Mouse (Mus musculus): ENCODE measurements around the gene Ppp3ca. TPM values are rescaled to one million over a fixed set of nuclear protein-coding genes. Genes with fewer than 3 reads are reported as not detected.
A peak's percentile ranks its signal among the peaks of the same experiment; 100 is the strongest.

The Ppp3ca gene
- polyA plus RNA-seq, 1 experiment from 2014 or later, result 10.2 TPM

GRCm38 (mm10) chr3:136670360-136671131, 622 bp downstream of the Ppp3ca start:
- H3K27me3 ChIP-seq (ENCODE audit: control insufficient read depth, insufficient read depth, low read depth, low read length), result no peaks in the 10 kb centered on the region; the same call in 1 of the 2 replicates
- H3K9me3 ChIP-seq (replicated peaks; ENCODE audit: control insufficient read depth, low read length), result no peaks in the 10 kb centered on the region
- peak; percentile 14 for ATAC-seq (ENCODE audit: low read depth)
- peaks cover 7% of the 10 kb centered on the region; the same call in 1 of the 2 replicates for H3K4me1 ChIP-seq (ENCODE audit: control insufficient read depth, low read depth, low read length)
- H3K36me3 ChIP-seq (ENCODE audit: control insufficient read depth, insufficient read depth), result no peaks in the 10 kb centered on the region
- H3K9ac ChIP-seq (ENCODE audit: low read depth, low read length), result peak overlapping the region; percentile 77
- peak overlapping the region; percentile 87 for H3K4me3 ChIP-seq (ENCODE audit: low read depth, low read length)
- H3K27ac ChIP-seq (ENCODE audit: low read length), result peak overlapping the region; percentile 85
- peak overlapping the region; percentile 92 for H3K4me2 ChIP-seq (ENCODE audit: low read depth, low read length)
- WGBS (ENCODE audit: insufficient replicate concordance), result under 1% methylated on average over 82 of the region's 92 CpGs

- peak overlapping the region; percentile 85 for H3K27ac ChIP-seq (ENCODE audit: low read length)
- H3K9me3 ChIP-seq (replicated peaks; ENCODE audit: control insufficient read depth, low read length), result no peaks in the 10 kb centered on the region
- peak overlapping the region; percentile 92 for H3K4me2 ChIP-seq (ENCODE audit: low read depth, low read length)
- H3K36me3 ChIP-seq (ENCODE audit: control insufficient read depth, insufficient read depth), result no peaks in the 10 kb centered on the region
- H3K4me3 ChIP-seq (ENCODE audit: low read depth, low read length), result peak overlapping the region; percentile 87
- ATAC-seq (ENCODE audit: low read depth), result no peak
- WGBS (ENCODE audit: insufficient replicate concordance), result 0% methylated on average over 46 of the region's 52 CpGs
- peak overlapping the region; percentile 77 for H3K9ac ChIP-seq (ENCODE audit: low read depth, low read length)
- H3K27me3 ChIP-seq (ENCODE audit: control insufficient read depth, insufficient read depth, low read depth, low read length), result no peaks in the 10 kb centered on the region; the same call in 1 of the 2 replicates
- H3K4me1 ChIP-seq (ENCODE audit: control insufficient read depth, low read depth, low read length), result peaks cover 7% of the 10 kb centered on the region; the same call in 1 of the 2 replicates
Measured at GRCm38 (mm10) chr3:136671161-136671939, 1.4 kb downstream of the Ppp3ca start.

- WGBS (ENCODE audit: insufficient replicate concordance), result 16% methylated on average over 5 of the region's 5 CpGs
- Histone ChIP-seq H3K9ac (ENCODE audit: low read depth, low read length) (peak overlapping the region; percentile 77), H3K4me3 (ENCODE audit: low read depth, low read length) (peak overlapping the region; percentile 87), H3K4me1 (ENCODE audit: control insufficient read depth, low read depth, low read length) (peaks cover 7% of the 10 kb centered on the region; the same call in 1 of the 2 replicates), H3K27ac (ENCODE audit: low read length) (no peak overlapping the region), H3K36me3 (ENCODE audit: control insufficient read depth, insufficient read depth) (no peaks in the 10 kb centered on the region), H3K9me3 (replicated peaks; ENCODE audit: control insufficient read depth, low read length) (no peaks in the 10 kb centered on the region), H3K4me2 (ENCODE audit: low read depth, low read length) (peak overlapping the region; percentile 92), H3K27me3 (ENCODE audit: control insufficient read depth, insufficient read depth, low read depth, low read length) (no peaks in the 10 kb centered on the region; the same call in 1 of the 2 replicates)
- no peak for ATAC-seq (ENCODE audit: low read depth)
Measured at GRCm38 (mm10) chr3:136671940-136672278, 2.0 kb downstream of the Ppp3ca start.

DNA sequence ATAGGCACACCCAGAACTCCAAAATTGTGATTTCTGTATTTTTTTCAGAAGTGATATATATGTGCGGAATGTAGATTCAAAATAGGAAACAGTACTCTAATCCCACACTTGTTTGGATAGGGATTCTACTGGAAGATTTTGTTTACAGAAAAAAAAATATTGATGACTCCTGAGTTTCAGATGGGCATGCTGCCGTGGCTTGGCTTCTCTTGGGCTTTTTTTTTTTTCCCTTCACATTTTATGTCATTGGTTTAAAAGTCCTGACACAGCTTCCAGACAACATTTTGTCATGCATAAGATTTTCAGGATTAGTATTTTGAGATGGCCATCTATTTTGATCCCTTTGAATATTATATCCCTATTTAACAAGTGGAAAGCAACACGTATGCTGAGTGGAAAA, 2.9 kb downstream of the Ppp3ca start:
- Histone ChIP-seq H3K27ac (ENCODE audit: low read length) (no peak overlapping the region), H3K4me1 (ENCODE audit: control insufficient read depth, low read depth, low read length) (peaks cover 7% of the 10 kb centered on the region; the same call in 1 of the 2 replicates), H3K4me2 (ENCODE audit: low read depth, low read length) (no peak overlapping the region), H3K9ac (ENCODE audit: low read depth, low read length) (no peak overlapping the region), H3K9me3 (replicated peaks; ENCODE audit: control insufficient read depth, low read length) (no peaks in the 10 kb centered on the region), H3K4me3 (ENCODE audit: low read depth, low read length) (no peak overlapping the region), H3K27me3 (ENCODE audit: control insufficient read depth, insufficient read depth, low read depth, low read length) (no peaks in the 10 kb centered on the region; the same call in 1 of the 2 replicates), H3K36me3 (ENCODE audit: control insufficient read depth, insufficient read depth) (no peaks in the 10 kb centered on the region)
- no peak for ATAC-seq (ENCODE audit: low read depth)
- 61% methylated on average over 3 of the region's 3 CpGs for WGBS (ENCODE audit: insufficient replicate concordance)

GRCm38 (mm10) chr3:136673363-136673762, 3.4 kb downstream of the Ppp3ca start:
- H3K36me3 ChIP-seq (ENCODE audit: control insufficient read depth, insufficient read depth), result no peaks in the 10 kb centered on the region
- 42% methylated on average over 2 of the region's 2 CpGs for WGBS (ENCODE audit: insufficient replicate concordance)
- no peak overlapping the region for H3K4me2 ChIP-seq (ENCODE audit: low read depth, low read length)
- H3K9me3 ChIP-seq (replicated peaks; ENCODE audit: control insufficient read depth, low read length), result no peaks in the 10 kb centered on the region
- ATAC-seq (ENCODE audit: low read depth), result no peak
- H3K27ac ChIP-seq (ENCODE audit: low read length), result no peak overlapping the region
- no peak overlapping the region for H3K4me3 ChIP-seq (ENCODE audit: low read depth, low read length)
- H3K4me1 ChIP-seq (ENCODE audit: control insufficient read depth, low read depth, low read length), result peaks cover 7% of the 10 kb centered on the region; the same call in 1 of the 2 replicates
- no peak overlapping the region for H3K9ac ChIP-seq (ENCODE audit: low read depth, low read length)
- no peaks in the 10 kb centered on the region; the same call in 1 of the 2 replicates for H3K27me3 ChIP-seq (ENCODE audit: control insufficient read depth, insufficient read depth, low read depth, low read length)

DNA sequence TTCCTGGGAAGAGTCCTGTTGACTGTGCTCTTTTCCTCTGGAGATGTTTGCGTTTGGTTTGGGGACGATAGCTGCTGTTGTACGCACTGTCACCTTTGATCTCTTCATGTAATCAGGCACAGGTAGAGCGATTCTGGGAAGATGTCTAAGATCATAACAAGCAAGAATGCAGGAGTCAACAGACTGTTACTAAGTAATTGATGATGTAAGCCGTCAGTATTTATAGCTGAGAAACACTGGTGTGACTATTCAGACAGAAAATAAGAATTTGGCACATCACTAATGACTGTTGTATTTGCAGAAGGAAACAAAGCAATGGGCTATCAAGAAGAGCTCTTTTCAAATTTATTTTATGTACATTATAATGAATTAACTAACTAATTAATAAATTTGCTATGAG, 4.6 kb downstream of the Ppp3ca start:
- Histone ChIP-seq H3K9me3 (replicated peaks; ENCODE audit: control insufficient read depth, low read length) (no peaks in the 10 kb centered on the region), H3K27ac (ENCODE audit: low read length) (no peak overlapping the region), H3K36me3 (ENCODE audit: control insufficient read depth, insufficient read depth) (no peaks in the 10 kb centered on the region), H3K4me3 (ENCODE audit: low read depth, low read length) (no peak overlapping the region), H3K9ac (ENCODE audit: low read depth, low read length) (no peak overlapping the region), H3K4me1 (ENCODE audit: control insufficient read depth, low read depth, low read length) (peaks cover 3% of the 10 kb centered on the region; the same call in 1 of the 2 replicates), H3K27me3 (ENCODE audit: control insufficient read depth, insufficient read depth, low read depth, low read length) (no peaks in the 10 kb centered on the region; the same call in 1 of the 2 replicates), H3K4me2 (ENCODE audit: low read depth, low read length) (no peak overlapping the region)
- ATAC-seq (ENCODE audit: low read depth), result no peak
- 63% methylated on average over 5 of the region's 5 CpGs for WGBS (ENCODE audit: insufficient replicate concordance)

DNA sequence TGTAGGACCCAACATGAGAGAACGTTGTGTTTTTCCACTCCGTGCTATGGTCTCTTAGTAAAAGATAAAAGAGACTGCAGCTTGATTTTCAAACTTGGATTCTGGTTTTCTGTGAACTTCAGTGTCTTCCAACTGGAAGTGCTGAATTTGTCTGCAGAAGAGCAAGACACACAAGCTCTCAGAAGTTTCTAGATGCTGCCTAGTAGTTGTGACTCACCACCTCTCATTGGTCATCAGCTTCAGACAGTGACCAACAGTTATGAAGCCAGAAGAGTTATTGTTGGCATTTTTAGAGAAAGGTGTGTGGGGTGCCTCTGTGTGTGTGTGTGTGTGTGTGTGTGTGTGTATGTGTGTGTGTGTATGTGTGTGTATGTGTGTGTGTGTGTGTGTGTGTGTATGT, 7.1 kb downstream of the Ppp3ca start:
- no peak for ATAC-seq (ENCODE audit: low read depth)

DNA sequence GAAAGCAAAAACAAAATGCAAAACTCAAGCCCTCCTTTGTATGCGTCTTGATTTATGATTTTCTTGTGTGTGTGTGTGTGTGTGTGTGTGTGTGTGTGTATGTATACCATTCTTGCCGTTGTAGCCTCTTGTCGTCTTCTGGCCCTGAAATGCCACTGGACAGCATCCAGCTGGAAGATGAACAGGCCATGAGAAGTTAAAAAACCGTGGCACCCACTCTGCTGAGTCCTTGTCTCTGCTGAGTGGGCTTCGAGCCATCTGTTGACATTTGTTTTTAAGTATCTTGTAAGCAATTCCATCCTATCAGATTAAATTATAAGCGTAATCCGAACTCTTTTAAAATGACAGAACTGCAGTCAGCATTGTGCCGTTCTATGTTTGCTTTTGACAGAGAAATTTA, 8.5 kb downstream of the Ppp3ca start:
- H3K9me3 ChIP-seq (replicated peaks; ENCODE audit: control insufficient read depth, low read length), result no peaks in the 10 kb centered on the region
- no peaks in the 10 kb centered on the region for H3K27me3 ChIP-seq (ENCODE audit: control insufficient read depth, insufficient read depth, low read depth, low read length)
- H3K4me2 ChIP-seq (ENCODE audit: low read depth, low read length), result no peak overlapping the region
- H3K4me1 ChIP-seq (ENCODE audit: control insufficient read depth, low read depth, low read length), result no peaks in the 10 kb centered on the region; the same call in 1 of the 2 replicates
- no peak overlapping the region for H3K9ac ChIP-seq (ENCODE audit: low read depth, low read length)
- no peaks in the 10 kb centered on the region for H3K36me3 ChIP-seq (ENCODE audit: control insufficient read depth, insufficient read depth)
- ATAC-seq (ENCODE audit: low read depth), result no peak
- no peak overlapping the region for H3K27ac ChIP-seq (ENCODE audit: low read length)
- 70% methylated on average over 8 of the region's 8 CpGs for WGBS (ENCODE audit: insufficient replicate concordance)
- H3K4me3 ChIP-seq (ENCODE audit: low read depth, low read length), result no peak overlapping the region

More for the DNA sequence above, 7.1 kb downstream of the Ppp3ca start:
- Histone ChIP-seq H3K4me1 (ENCODE audit: control insufficient read depth, low read depth, low read length) (peaks cover 3% of the 10 kb centered on the region; the same call in 1 of the 2 replicates), H3K27ac (ENCODE audit: low read length) (no peak overlapping the region), H3K36me3 (ENCODE audit: control insufficient read depth, insufficient read depth) (no peaks in the 10 kb centered on the region), H3K9me3 (replicated peaks; ENCODE audit: control insufficient read depth, low read length) (no peaks in the 10 kb centered on the region), H3K4me2 (ENCODE audit: low read depth, low read length) (no peak overlapping the region), H3K9ac (ENCODE audit: low read depth, low read length) (no peak overlapping the region), H3K27me3 (ENCODE audit: control insufficient read depth, insufficient read depth, low read depth, low read length) (no peaks in the 10 kb centered on the region; the same call in 1 of the 2 replicates), H3K4me3 (ENCODE audit: low read depth, low read length) (no peak overlapping the region)
- 75% methylated on average over 2 of the region's 2 CpGs for WGBS (ENCODE audit: insufficient replicate concordance)

All from liver, embryonic 16.5 days (tissue).